Mouse (Mus musculus) heart, adult 2 months (tissue): ENCODE data around the gene Stkld1. TPM values are rescaled to one million over a fixed set of nuclear protein-coding genes. Genes with fewer than 3 reads are reported as not detected.

ENCODE experiments used
- DNase-seq, 2 experiments: peaks; one replicate each; pipeline ENCODE4 v3.0.0; 2021
- H3K27ac ChIP-seq: fragments of 200-600 bp; 2 replicates; pipeline ENCODE4 v1.8.1; 2022
- H3K27me3 ChIP-seq: fragments of 200-500 bp; 2 replicates; pipeline ENCODE4 v1.6.1; 2012; ENCODE audit warnings: mild to moderate bottlenecking, low read length, inconsistent platforms, mixed read lengths; ENCODE audit not compliant: control insufficient read depth, insufficient read depth
- H3K36me3 ChIP-seq: fragments of 200-500 bp; 2 replicates; pipeline ENCODE4 v1.6.1; 2012; ENCODE audit warnings: low read length, inconsistent platforms; ENCODE audit not compliant: control insufficient read depth, insufficient read depth
- H3K4me1 ChIP-seq: fragments of 200-500 bp; 2 replicates; pipeline ENCODE4 v1.6.1; 2011; ENCODE audit warnings: low read length; ENCODE audit not compliant: control insufficient read depth, insufficient read depth
- H3K4me3 ChIP-seq: fragments of 200-600 bp; 2 replicates; pipeline ENCODE4 v1.8.1; 2022
- H3K79me2 ChIP-seq: fragments of 200-500 bp; replicated peaks from 2 replicates; pipeline ENCODE4 v1.6.1; 2012; ENCODE audit warnings: mild to moderate bottlenecking, inconsistent platforms, low read length, moderate library complexity, mixed read lengths; ENCODE audit not compliant: control insufficient read depth, insufficient read depth
- H3K9ac ChIP-seq: fragments of 200-500 bp; 2 replicates; pipeline ENCODE4 v1.6.1; 2012; ENCODE audit warnings: low read depth, mild to moderate bottlenecking, control low read depth, inconsistent platforms, low read length, mixed read lengths
- CTCF ChIP-seq: fragments of 200-600 bp; IDR thresholded peaks from 2 replicates; pipeline ENCODE4 v1.8.1; 2022; ENCODE audit warnings: antibody characterized with exemption, mild to moderate bottlenecking, moderate library complexity
- EP300 ChIP-seq: fragments of 200-500 bp; IDR thresholded peaks from 2 replicates; pipeline ENCODE4 v1.6.1; 2011; ENCODE audit warnings: low read depth, low read length, control low read depth; ENCODE audit not compliant: insufficient read depth
- POLR2A ChIP-seq: fragments of 200-500 bp; IDR thresholded peaks from 2 replicates; pipeline ENCODE4 v1.6.1; 2011; ENCODE audit warnings: mild to moderate bottlenecking, low read depth, low read length, control low read depth; ENCODE audit not compliant: insufficient read depth
- WGBS: fragments of 180-500 bp; shearing (Covaris S2); methylation state at CpG from one replicate; pipeline ENCODE4 v1.1.7; 2018; 5-methylcytosine and 5-hydroxymethylcytosine counted together
- intact Hi-C: fragments of 180-260 bp; cut with DNase I; formaldehyde crosslinking; loops from one replicate; pipeline ENCODE4 v1.15.1; 2025
- polyA plus RNA-seq: library from polyadenylated mRNA; depleted of rRNA; stranded (reverse); fragments of >200 nt; gene quantifications from 2 replicates; pipeline ENCODE4 v1.2.3, GENCODE M21; 2012
- total RNA-seq, 2 experiments: library from RNA; stranded (reverse); gene quantifications; 2 replicates each; pipeline ENCODE4 v1.2.3; 2021

Stkld1 gene
- total and polyA plus RNA-seq, 3 experiments, result not detected

GRCm38 (mm10) chr2:26952193-26952592, 18.3 kb downstream of the Stkld1 start:
- no peaks in the 10 kb centered on the region for H3K36me3 ChIP-seq
- H3K4me3 ChIP-seq, result no peak overlapping the region
- no peak overlapping the region for H3K9ac ChIP-seq
- 90% methylated on average over 4 of the region's 4 CpGs for WGBS
- H3K27ac ChIP-seq, result no peak overlapping the region
- no peaks in the 10 kb centered on the region for H3K27me3 ChIP-seq
- H3K79me2 ChIP-seq, result no peaks in the 10 kb centered on the region
- no peak for TF ChIP-seq CTCF
- TF ChIP-seq EP300, result no peak
- no peak for TF ChIP-seq POLR2A
- intact Hi-C loops, result no loop called here
- DNase-seq, result no peak
- no peaks in the 10 kb centered on the region for H3K4me1 ChIP-seq

DNA sequence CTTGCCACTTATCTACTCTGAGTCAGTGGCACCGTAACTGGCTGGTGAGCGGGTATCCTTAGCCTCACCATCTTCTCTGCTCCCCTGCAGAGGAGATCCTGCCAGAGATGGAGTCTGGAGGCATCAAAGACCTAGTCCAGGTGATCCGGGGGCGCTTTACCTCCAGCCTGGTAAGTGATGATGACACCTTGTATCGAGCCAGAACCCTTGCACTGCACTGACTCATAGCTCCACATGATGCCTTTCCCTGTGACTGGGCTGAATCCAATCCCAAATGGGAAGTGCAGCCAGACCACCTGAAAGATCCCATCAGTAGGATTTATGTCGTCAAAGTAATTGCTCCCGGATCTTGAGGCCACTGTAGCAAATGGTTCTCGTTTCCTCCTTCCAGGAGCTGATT, 19.0 kb downstream of the Stkld1 start:
- TF ChIP-seq POLR2A (no peak), CTCF (no peak), EP300 (no peak)
- no peaks in the 10 kb centered on the region for H3K79me2 ChIP-seq
- H3K9ac ChIP-seq, result no peak overlapping the region
- no peak overlapping the region for H3K27ac ChIP-seq
- no peaks in the 10 kb centered on the region for H3K27me3 ChIP-seq
- no peak for DNase-seq
- no peaks in the 10 kb centered on the region for H3K4me1 ChIP-seq
- WGBS, result 89% methylated on average over 8 of the region's 8 CpGs
- H3K4me3 ChIP-seq, result no peak overlapping the region
- H3K36me3 ChIP-seq, result no peaks in the 10 kb centered on the region
- intact Hi-C loops, result no loop called here

- Histone ChIP-seq H3K36me3 (no peaks in the 10 kb centered on the region), H3K27me3 (no peaks in the 10 kb centered on the region), H3K79me2 (no peaks in the 10 kb centered on the region), H3K4me1 (no peaks in the 10 kb centered on the region), H3K9ac (no peak overlapping the region), H3K4me3 (no peak overlapping the region), H3K27ac (no peak overlapping the region)
- TF ChIP-seq POLR2A (no peak), EP300 (no peak), CTCF (no peak)
- DNase-seq, result no peak
- 86% methylated on average over 2 of the region's 2 CpGs for WGBS
- intact Hi-C loops, result no loop called here
Observed at GRCm38 (mm10) chr2:26954735-26955395, 21.0 kb downstream of the Stkld1 start.

GRCm38 (mm10) chr2:26956811-26957487, 23.1 kb downstream of the Stkld1 start:
- Histone ChIP-seq H3K27ac (no peak overlapping the region), H3K9ac (no peak overlapping the region), H3K79me2 (no peaks in the 10 kb centered on the region), H3K4me1 (no peaks in the 10 kb centered on the region), H3K27me3 (no peaks in the 10 kb centered on the region), H3K36me3 (no peaks in the 10 kb centered on the region), H3K4me3 (no peak overlapping the region)
- DNase-seq, result no peak
- TF ChIP-seq POLR2A (no peak), EP300 (no peak), CTCF (no peak)
- intact Hi-C loops, result no loop called here
- WGBS, result 91% methylated on average over 12 of the region's 12 CpGs

- TF ChIP-seq EP300 (no peak), POLR2A (no peak), CTCF (no peak)
- no peaks in the 10 kb centered on the region; the same call in 1 of the 2 replicates for H3K4me1 ChIP-seq
- DNase-seq, result no peak
- no peaks in the 10 kb centered on the region for H3K36me3 ChIP-seq
- no peak overlapping the region for H3K9ac ChIP-seq
- H3K4me3 ChIP-seq, result no peak overlapping the region
- WGBS, result 82% methylated on average over 2 of the region's 2 CpGs
- intact Hi-C loops, result no loop called here
- H3K79me2 ChIP-seq, result no peaks in the 10 kb centered on the region
- H3K27ac ChIP-seq, result no peak overlapping the region
- H3K27me3 ChIP-seq, result no peaks in the 10 kb centered on the region
Observed at GRCm38 (mm10) chr2:26957488-26957859, 23.6 kb downstream of the Stkld1 start.

DNA sequence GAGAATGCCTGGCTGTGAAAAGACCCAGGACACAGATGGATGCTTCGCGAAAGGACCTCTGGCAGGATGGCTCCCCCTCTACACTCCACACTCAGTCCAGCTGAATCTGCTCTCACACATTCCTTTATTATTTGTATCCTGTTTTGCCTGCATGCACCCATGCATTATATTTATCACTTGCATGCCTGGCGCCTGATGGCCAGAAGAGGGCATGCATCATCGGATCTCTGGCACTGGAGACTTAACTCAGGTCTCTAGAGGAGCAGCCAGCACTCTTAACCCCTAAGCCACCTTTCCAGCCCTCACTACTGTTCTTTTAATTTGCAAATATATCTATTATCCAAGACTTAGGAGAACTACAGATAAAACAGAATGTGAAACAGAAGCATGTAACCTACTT, 26.9 kb downstream of the Stkld1 start:
- H3K4me1 ChIP-seq, result peaks cover 1% of the 10 kb centered on the region; the same call in 1 of the 2 replicates
- no peak overlapping the region for H3K9ac ChIP-seq
- WGBS, result 65% methylated on average over 4 of the region's 4 CpGs
- no peak for TF ChIP-seq EP300
- peak; percentile 43 for TF ChIP-seq CTCF
- TF ChIP-seq POLR2A, result no peak
- no peaks in the 10 kb centered on the region for H3K79me2 ChIP-seq
- DNase-seq, result no peak
- H3K27me3 ChIP-seq, result no peaks in the 10 kb centered on the region
- peaks cover 2% of the 10 kb centered on the region; the same call in 1 of the 2 replicates for H3K36me3 ChIP-seq
- no peak overlapping the region for H3K27ac ChIP-seq
- no peak overlapping the region for H3K4me3 ChIP-seq
- intact Hi-C loops, result loop anchor here (5.0 kb wide), 1 partner anchor 43 kb away; the partner anchor contains the start of genes Surf1 and Surf2
